Mouse (Mus musculus): ENCODE measurements around the gene Cobll1. TPM values are rescaled to one million over a fixed set of nuclear protein-coding genes. Genes with fewer than 3 reads are reported as not detected.

The Cobll1 gene
- polyA plus RNA-seq, 1 experiment, result 6.3 TPM

- Histone ChIP-seq H3K4me3 (replicated peaks; ENCODE audit: control insufficient read depth, low read depth, low read length) (no peak overlapping the region), H3K4me1 (ENCODE audit: control insufficient read depth, insufficient read depth, low read length) (no peaks in the 10 kb centered on the region; the same call in 1 of the 2 replicates), H3K27ac (ENCODE audit: control insufficient read depth, insufficient read depth, low read depth, low read length, poor library complexity) (no peak overlapping the region)
- WGBS, result 20% methylated on average over 1 of the region's 1 CpGs
- TF ChIP-seq CTCF (IDR thresholded peaks at IDR 0.05; ENCODE audit: control insufficient read depth, insufficient read depth, low read length) (no peak), POLR2A (IDR thresholded peaks at IDR 0.05; ENCODE audit: borderline replicate concordance, control insufficient read depth, low read depth, low read length) (no peak)
These were observed 117.8 kb downstream of the Cobll1 start for GRCm38 (mm10) chr2:65121435-65121834.

GRCm38 (mm10) chr2:65121012-65121411 is 118.2 kb downstream of the Cobll1 start:
- 57% methylated on average over 3 of the region's 3 CpGs for WGBS
- no peak overlapping the region for H3K4me3 ChIP-seq (replicated peaks; ENCODE audit: control insufficient read depth, low read depth, low read length)
- TF ChIP-seq CTCF (IDR thresholded peaks at IDR 0.05; ENCODE audit: control insufficient read depth, insufficient read depth, low read length) (no peak), POLR2A (IDR thresholded peaks at IDR 0.05; ENCODE audit: borderline replicate concordance, control insufficient read depth, low read depth, low read length) (no peak)
- no peak overlapping the region for H3K27ac ChIP-seq (ENCODE audit: control insufficient read depth, insufficient read depth, low read depth, low read length, poor library complexity)
- no peaks in the 10 kb centered on the region; the same call in 1 of the 2 replicates for H3K4me1 ChIP-seq (ENCODE audit: control insufficient read depth, insufficient read depth, low read length)

- 19% methylated on average over 2 of the region's 2 CpGs for WGBS
- TF ChIP-seq POLR2A (IDR thresholded peaks at IDR 0.05; ENCODE audit: borderline replicate concordance, control insufficient read depth, low read depth, low read length) (no peak), CTCF (IDR thresholded peaks at IDR 0.05; ENCODE audit: control insufficient read depth, insufficient read depth, low read length) (no peak)
- no peak overlapping the region for H3K4me3 ChIP-seq (replicated peaks; ENCODE audit: control insufficient read depth, low read depth, low read length)
- H3K4me1 ChIP-seq (ENCODE audit: control insufficient read depth, insufficient read depth, low read length), result no peaks in the 10 kb centered on the region; the same call in 1 of the 2 replicates
- H3K27ac ChIP-seq (ENCODE audit: control insufficient read depth, insufficient read depth, low read depth, low read length, poor library complexity), result no peak overlapping the region
These were observed 119.1 kb downstream of the Cobll1 start for GRCm38 (mm10) chr2:65120112-65120511.

- TF ChIP-seq CTCF (IDR thresholded peaks at IDR 0.05; ENCODE audit: control insufficient read depth, insufficient read depth, low read length), result no peak
- TF ChIP-seq POLR2A (IDR thresholded peaks at IDR 0.05; ENCODE audit: borderline replicate concordance, control insufficient read depth, low read depth, low read length), result no peak
- Histone ChIP-seq H3K4me1 (ENCODE audit: control insufficient read depth, insufficient read depth, low read length) (no peaks in the 10 kb centered on the region; the same call in 1 of the 2 replicates), H3K4me3 (replicated peaks; ENCODE audit: control insufficient read depth, low read depth, low read length) (no peak overlapping the region), H3K27ac (ENCODE audit: control insufficient read depth, insufficient read depth, low read depth, low read length, poor library complexity) (no peak overlapping the region)
- WGBS, result 62% methylated on average over 8 of the region's 8 CpGs
These were observed 119.5 kb downstream of the Cobll1 start for GRCm38 (mm10) chr2:65119667-65120066.

- TF ChIP-seq POLR2A (IDR thresholded peaks at IDR 0.05; ENCODE audit: borderline replicate concordance, control insufficient read depth, low read depth, low read length) (no peak), CTCF (IDR thresholded peaks at IDR 0.05; ENCODE audit: control insufficient read depth, insufficient read depth, low read length) (no peak)
- no peak overlapping the region for H3K27ac ChIP-seq (ENCODE audit: control insufficient read depth, insufficient read depth, low read depth, low read length, poor library complexity)
- no peaks in the 10 kb centered on the region; the same call in 1 of the 2 replicates for H3K4me1 ChIP-seq (ENCODE audit: control insufficient read depth, insufficient read depth, low read length)
- WGBS, result 82% methylated on average over 2 of the region's 2 CpGs
- H3K4me3 ChIP-seq (replicated peaks; ENCODE audit: control insufficient read depth, low read depth, low read length), result no peak overlapping the region
These were observed 120.1 kb downstream of the Cobll1 start for GRCm38 (mm10) chr2:65119076-65119475.

GRCm38 (mm10) chr2:65117859-65118258 is 121.3 kb downstream of the Cobll1 start:
- 80% methylated on average over 2 of the region's 2 CpGs for WGBS
- TF ChIP-seq CTCF (IDR thresholded peaks at IDR 0.05; ENCODE audit: control insufficient read depth, insufficient read depth, low read length) (no peak), POLR2A (IDR thresholded peaks at IDR 0.05; ENCODE audit: borderline replicate concordance, control insufficient read depth, low read depth, low read length) (no peak)

GRCm38 (mm10) chr2:65116428-65117125 is 122.6 kb downstream of the Cobll1 start:
- Histone ChIP-seq H3K4me1 (ENCODE audit: control insufficient read depth, insufficient read depth, low read length) (no peaks in the 10 kb centered on the region; the same call in 1 of the 2 replicates), H3K27ac (ENCODE audit: control insufficient read depth, insufficient read depth, low read depth, low read length, poor library complexity) (no peak overlapping the region)

More at GRCm38 (mm10) chr2:65117859-65118258, 121.3 kb downstream of the Cobll1 start:
- Histone ChIP-seq H3K4me3 (replicated peaks; ENCODE audit: control insufficient read depth, low read depth, low read length) (no peak overlapping the region), H3K27ac (ENCODE audit: control insufficient read depth, insufficient read depth, low read depth, low read length, poor library complexity) (no peak overlapping the region), H3K4me1 (ENCODE audit: control insufficient read depth, insufficient read depth, low read length) (no peaks in the 10 kb centered on the region; the same call in 1 of the 2 replicates)

GRCm38 (mm10) chr2:65113191-65113590 is 126.0 kb downstream of the Cobll1 start:
- Histone ChIP-seq H3K4me1 (ENCODE audit: control insufficient read depth, insufficient read depth, low read length) (no peaks in the 10 kb centered on the region), H3K27ac (ENCODE audit: control insufficient read depth, insufficient read depth, low read depth, low read length, poor library complexity) (no peak overlapping the region), H3K4me3 (replicated peaks; ENCODE audit: control insufficient read depth, low read depth, low read length) (no peak overlapping the region)
- TF ChIP-seq CTCF (IDR thresholded peaks at IDR 0.05; ENCODE audit: control insufficient read depth, insufficient read depth, low read length), result no peak
- no peak for TF ChIP-seq POLR2A (IDR thresholded peaks at IDR 0.05; ENCODE audit: borderline replicate concordance, control insufficient read depth, low read depth, low read length)
- WGBS, result 52% methylated on average over 4 of the region's 4 CpGs

More at GRCm38 (mm10) chr2:65116428-65117125, 122.6 kb downstream of the Cobll1 start:
- 54% methylated on average over 2 of the region's 2 CpGs for WGBS
- TF ChIP-seq POLR2A (IDR thresholded peaks at IDR 0.05; ENCODE audit: borderline replicate concordance, control insufficient read depth, low read depth, low read length) (no peak), CTCF (IDR thresholded peaks at IDR 0.05; ENCODE audit: control insufficient read depth, insufficient read depth, low read length) (no peak)
- H3K4me3 ChIP-seq (replicated peaks; ENCODE audit: control insufficient read depth, low read depth, low read length), result no peak overlapping the region

Measured in bone marrow, adult 2 months (tissue).